Mouse (Mus musculus) B cell, adult 67 days (primary cell): ENCODE results near the gene Gm527. TPM values are rescaled to one million over a fixed set of nuclear protein-coding genes. Genes with fewer than 3 reads are reported as not detected.

ENCODE experiments used
- total RNA-seq, 2 experiments: library from RNA; stranded (reverse); gene quantifications; 4 replicates each; pipeline ENCODE4 v1.2.4; 2023

Gene Gm527
- total RNA-seq: 1 to 10 TPM; 6.3 to 8.9 TPM

GRCm38 (mm10) chr12:64917578-64918471 is at the start of gene Gm527:
Gm527 (plus strand) TSS chr12:64917906.

DNA sequence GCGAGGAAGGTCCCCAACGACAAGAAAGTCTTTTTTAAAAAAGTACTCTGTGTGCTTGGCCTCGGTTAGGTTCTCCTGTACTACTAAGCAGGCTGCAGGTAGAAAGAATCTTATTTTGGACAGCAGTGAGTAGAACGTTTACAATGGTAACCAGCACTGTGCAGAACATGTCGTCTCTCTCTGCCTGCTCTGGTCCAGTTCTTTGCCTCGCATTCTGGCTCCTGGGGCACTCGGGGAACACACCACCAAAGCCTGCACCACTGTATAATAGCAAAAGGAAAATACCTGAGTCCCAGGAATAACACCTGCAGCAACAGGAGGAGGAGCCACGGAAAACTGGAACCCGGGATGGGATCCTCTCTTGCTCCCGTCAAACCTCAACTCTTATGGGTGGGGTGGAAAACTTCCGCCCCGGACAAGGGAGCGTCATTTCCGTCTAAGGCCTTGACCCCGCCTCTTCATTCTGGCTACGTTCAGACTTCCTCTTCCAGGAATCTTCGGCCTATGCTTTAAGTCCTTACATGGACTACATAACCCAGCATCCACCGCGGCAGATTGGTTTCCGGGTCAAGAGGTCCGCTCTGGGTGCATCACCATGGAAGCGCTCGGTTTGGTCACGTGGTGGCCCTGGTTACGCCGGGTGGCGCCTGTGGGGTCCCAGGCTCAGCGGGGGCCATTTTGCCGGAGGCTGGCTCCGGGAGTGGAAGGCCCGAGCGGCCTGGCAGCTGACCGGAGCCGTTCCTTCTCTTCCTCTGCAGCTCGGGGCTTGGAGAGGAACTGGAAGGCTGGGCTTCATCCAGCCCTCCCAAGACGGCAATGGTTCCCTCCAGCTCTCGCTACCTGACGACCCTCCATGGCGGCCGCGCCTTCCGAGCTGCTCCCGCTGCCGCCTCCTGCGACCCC is 47.7 kb downstream of the Gm527 start, which contains the start of the genes Klhl28 and Togaram1:
Klhl28 (minus strand) TSS at position 411 of the 903 bp plus-strand sequence.
Togaram1 (plus strand) TSS at position 681 of the 903 bp plus-strand sequence.

Other genes starting within 250 kb of the Gm527 start
- 10 to 100 TPM; 28.9 to 31.5 TPM for gene Klhl28, start 47.6 kb downstream of the Gm527 start, total RNA-seq
- 10 to 100 TPM; 66.0 to 66.8 TPM for gene Togaram1, start 47.9 kb downstream of the Gm527 start, total RNA-seq
- 100 to 1,000 TPM; 153 to 159 TPM for gene Prpf39, start 118.4 kb downstream of the Gm527 start, total RNA-seq
- gene Fkbp3, start 156.1 kb downstream of the Gm527 start, total RNA-seq: 10 to 100 TPM; 75.9 to 83.7 TPM
- 10 to 100 TPM; 27.7 to 28.7 TPM for gene Fancm, start 157.7 kb downstream of the Gm527 start, total RNA-seq